In genomic region chrX:57797956-57798355, GRCm38 (mm10) we compare ENCODE assay signal across 11 mouse cellular contexts.
A peak's percentile ranks its signal among the peaks of the same experiment; 100 is the strongest.
DNase-seq lines count a peak whose midpoint lies in the region; ATAC-seq and TF ChIP-seq lines count a peak whose summit lies in the region.
"Had no signal": no experiment of that assay in that cellular context is flagged by ENCODE, and none has a peak within 500 bp of the region (broad histone marks: within the 10 kb centered on the region; RNA-seq: fewer than 3 reads in every experiment).

No protein-coding gene starts in this region.

- no peak for ATAC-seq in embryonic facial prominence, embryonic 11.5 days (replicated peaks; ENCODE audit: insufficient number of reproducible peaks, low FRiP score, low TSS enrichment, low read depth)
- ATAC-seq in hindbrain, embryonic 13.5 days (ENCODE audit: low FRiP score), result peak; percentile 52; the same call in 1 of the 2 replicates
- ATAC-seq in neural tube, embryonic 11.5 days (ENCODE audit: insufficient read depth, low FRiP score, low TSS enrichment), result peak; percentile 86
- ATAC-seq: intestine, postnatal 0 days had no signal

- H3K4me2 ChIP-seq in embryonic facial prominence, embryonic 11.5 days (ENCODE audit: low read depth, low read length), result no peak overlapping the region
- 0 out of 2 replicates have a peak overlapping the region, but pooled peaks have one; percentile 17 for H3K4me2 ChIP-seq in hindbrain, embryonic 13.5 days
- no peak overlapping the region for H3K4me2 ChIP-seq in neural tube, embryonic 11.5 days (ENCODE audit: low read depth)

- H3K27me3 ChIP-seq in embryonic facial prominence, embryonic 11.5 days (ENCODE audit: control insufficient read depth, insufficient read depth, low read length), result no peaks in the 10 kb centered on the region
- H3K27me3 ChIP-seq in hindbrain, embryonic 13.5 days, result no peaks in the 10 kb centered on the region
- no peaks in the 10 kb centered on the region for H3K27me3 ChIP-seq in neural tube, embryonic 11.5 days (ENCODE audit: control insufficient read depth, insufficient read depth, low read length)
- H3K27me3 ChIP-seq: CH12.LX had no signal

- no peaks in the 10 kb centered on the region for H3K9me3 ChIP-seq in embryonic facial prominence, embryonic 11.5 days (replicated peaks; ENCODE audit: control insufficient read depth, low read length)
- no peaks in the 10 kb centered on the region for H3K9me3 ChIP-seq in hindbrain, embryonic 13.5 days
- no peaks in the 10 kb centered on the region for H3K9me3 ChIP-seq in neural tube, embryonic 11.5 days (ENCODE audit: control insufficient read depth, low read length)

- no peak overlapping the region for H3K27ac ChIP-seq in embryonic facial prominence, embryonic 11.5 days (replicated peaks; ENCODE audit: low read depth, low read length)
- peak overlapping the region; percentile 71 for H3K27ac ChIP-seq in hindbrain, embryonic 13.5 days
- H3K27ac ChIP-seq in neural tube, embryonic 11.5 days (ENCODE audit: low read depth, low read length), result 0 out of 2 replicates have a peak overlapping the region, but pooled peaks have one; percentile 34

- 49% methylated on average over 6 of the region's 6 CpGs for WGBS in embryonic facial prominence, embryonic 11.5 days
- 33% methylated on average over 6 of the region's 6 CpGs for WGBS in hindbrain, embryonic 13.5 days
- WGBS in neural tube, embryonic 11.5 days, result 44% methylated on average over 6 of the region's 6 CpGs

- no peak overlapping the region for H3K4me3 ChIP-seq in embryonic facial prominence, embryonic 11.5 days (ENCODE audit: low read depth, low read length)
- no peak overlapping the region for H3K4me3 ChIP-seq in hindbrain, embryonic 13.5 days
- no peak overlapping the region for H3K4me3 ChIP-seq in neural tube, embryonic 11.5 days (ENCODE audit: low read depth, low read length)

- H3K36me3 ChIP-seq in embryonic facial prominence, embryonic 11.5 days (replicated peaks; ENCODE audit: control insufficient read depth, insufficient read depth, low read depth, low read length), result no peaks in the 10 kb centered on the region
- no peaks in the 10 kb centered on the region for H3K36me3 ChIP-seq in hindbrain, embryonic 13.5 days
- no peaks in the 10 kb centered on the region for H3K36me3 ChIP-seq in neural tube, embryonic 11.5 days (ENCODE audit: control insufficient read depth, insufficient read depth, low read length)

- H3K9ac ChIP-seq in embryonic facial prominence, embryonic 11.5 days (replicated peaks; ENCODE audit: low read length), result no peak overlapping the region
- no peak overlapping the region for H3K9ac ChIP-seq in hindbrain, embryonic 13.5 days
- no peak overlapping the region for H3K9ac ChIP-seq in neural tube, embryonic 11.5 days (ENCODE audit: low read length)

- no peak for TF ChIP-seq POLR2A in brain, embryonic 14.5 days (IDR thresholded peaks at IDR 0.05; ENCODE audit: borderline replicate concordance, extremely low read depth, insufficient read depth, insufficient read length, poor library complexity, severe bottlenecking)

- DNase-seq in brain, embryonic 14.5 days (ENCODE audit: low read depth), result peak; percentile 75
- DNase-seq in embryonic facial prominence, embryonic 11.5 days (ENCODE audit: low spot score), result peak; percentile 11
- peak; percentile 32 for DNase-seq in neural tube, embryonic 11.5 days (ENCODE audit: low spot score)
- DNase-seq in thymus, postnatal 36 days, result no peak
- DNase-seq in frontal cortex, postnatal 14 days (ENCODE audit: low spot score in 2 of 2), result no peak
- no peak for DNase-seq in layer of hippocampus, postnatal 25 days (ENCODE audit: extremely low spot score in 1 of 2, low spot score in 1 of 2)
- DNase-seq: cerebellum, postnatal 14 days; thymus, postnatal 4 days had no signal

- no peaks in the 10 kb centered on the region for H3K4me1 ChIP-seq in embryonic facial prominence, embryonic 11.5 days (ENCODE audit: control insufficient read depth, insufficient read depth, low read length)
- peaks cover 7% of the 10 kb centered on the region for H3K4me1 ChIP-seq in hindbrain, embryonic 13.5 days (replicated peaks)
- H3K4me1 ChIP-seq in neural tube, embryonic 11.5 days (ENCODE audit: control insufficient read depth, insufficient read depth, low read length), result no peaks in the 10 kb centered on the region

- no peak for TF ChIP-seq CTCF in brain, embryonic 14.5 days (IDR thresholded peaks at IDR 0.05; ENCODE audit: borderline replicate concordance, extremely low read depth, insufficient read depth, insufficient read length)

Comparison
In these comparisons a context has a peak if more than half of its experiments do, and no peak if none do; other contexts are left out.
1. DNase-seq: peak in brain, embryonic 14.5 days (single experiment), embryonic facial prominence, embryonic 11.5 days (single experiment) and neural tube, embryonic 11.5 days (single experiment); none in thymus, postnatal 36 days (0 of 2), frontal cortex, postnatal 14 days (0 of 2) and layer of hippocampus, postnatal 25 days (0 of 2).